Mouse (Mus musculus): ENCODE measurements around the gene Fgf2.
A peak's percentile ranks its signal among the peaks of the same experiment; 100 is the strongest.

The Fgf2 gene

DNA sequence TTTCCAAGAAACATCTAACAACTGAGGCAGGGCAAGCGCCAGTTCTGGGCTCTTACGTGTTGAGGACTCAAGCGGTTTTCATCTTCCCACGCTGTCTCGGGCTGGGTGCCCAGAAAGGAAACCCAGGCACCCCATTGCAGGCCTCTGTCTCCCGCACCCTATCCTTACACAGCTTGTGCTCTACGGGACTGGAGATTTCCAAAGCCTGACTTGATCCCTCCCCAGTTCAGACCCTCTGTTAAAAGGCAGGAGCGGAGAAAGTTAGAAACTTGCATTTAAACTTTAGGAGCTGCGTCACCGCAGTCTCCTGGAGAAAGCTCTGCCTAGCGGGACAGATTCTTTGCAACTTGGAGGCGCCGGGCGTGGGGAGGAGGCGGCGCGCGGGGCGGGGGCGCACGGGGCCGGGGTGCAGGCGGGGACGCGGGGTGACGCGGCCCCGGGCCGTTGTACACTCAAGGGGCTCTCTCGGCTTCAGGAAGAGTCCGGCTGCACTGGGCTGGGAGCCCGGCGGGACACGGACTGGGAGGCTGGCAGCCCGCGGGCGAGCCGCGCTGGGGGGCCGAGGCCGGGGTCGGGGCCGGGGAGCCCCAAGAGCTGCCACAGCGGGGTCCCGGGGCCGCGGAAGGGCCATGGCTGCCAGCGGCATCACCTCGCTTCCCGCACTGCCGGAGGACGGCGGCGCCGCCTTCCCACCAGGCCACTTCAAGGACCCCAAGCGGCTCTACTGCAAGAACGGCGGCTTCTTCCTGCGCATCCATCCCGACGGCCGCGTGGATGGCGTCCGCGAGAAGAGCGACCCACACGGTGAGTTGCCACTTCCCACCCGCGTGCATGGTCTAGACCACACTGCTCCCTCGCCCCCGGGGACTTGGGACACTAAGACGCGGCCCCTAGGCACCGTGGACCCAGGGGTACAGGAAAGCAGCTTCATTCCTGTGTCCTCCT, at the start of gene Fgf2:
TSS of gene Fgf2 (plus strand) at position 126 of the 945 bp plus-strand sequence.
- peak; percentile 30 for DNase-seq (ENCODE audit: extremely low read depth, insufficient read length, low spot score)

DNA sequence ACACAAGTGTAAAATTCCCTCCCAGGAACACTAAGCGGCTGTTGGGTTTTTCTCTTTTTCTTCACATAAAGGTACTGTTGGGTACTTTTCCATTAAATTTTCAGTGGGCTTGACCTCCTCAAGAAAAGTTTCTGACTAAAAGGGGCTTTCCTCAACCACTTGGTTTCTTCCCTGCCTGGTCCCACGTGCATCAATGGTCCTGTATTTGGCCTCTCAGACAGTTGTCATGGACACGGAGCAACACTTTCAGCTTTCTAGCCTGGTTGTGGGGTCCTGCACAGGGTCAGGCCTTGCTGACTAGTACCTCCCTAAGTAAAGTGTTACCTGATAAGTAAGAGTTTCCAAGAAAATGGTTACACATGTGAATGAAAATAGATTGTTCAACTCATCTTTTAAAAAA, 48.7 kb upstream of the Fgf2 start:
- DNase-seq (ENCODE audit: extremely low read depth, insufficient read length, low spot score), result no peak

GRCm38 (mm10) chr3:37302685-37303084, 45.5 kb upstream of the Fgf2 start:
- peak; percentile 45 for DNase-seq (ENCODE audit: extremely low read depth, insufficient read length, low spot score)

DNA sequence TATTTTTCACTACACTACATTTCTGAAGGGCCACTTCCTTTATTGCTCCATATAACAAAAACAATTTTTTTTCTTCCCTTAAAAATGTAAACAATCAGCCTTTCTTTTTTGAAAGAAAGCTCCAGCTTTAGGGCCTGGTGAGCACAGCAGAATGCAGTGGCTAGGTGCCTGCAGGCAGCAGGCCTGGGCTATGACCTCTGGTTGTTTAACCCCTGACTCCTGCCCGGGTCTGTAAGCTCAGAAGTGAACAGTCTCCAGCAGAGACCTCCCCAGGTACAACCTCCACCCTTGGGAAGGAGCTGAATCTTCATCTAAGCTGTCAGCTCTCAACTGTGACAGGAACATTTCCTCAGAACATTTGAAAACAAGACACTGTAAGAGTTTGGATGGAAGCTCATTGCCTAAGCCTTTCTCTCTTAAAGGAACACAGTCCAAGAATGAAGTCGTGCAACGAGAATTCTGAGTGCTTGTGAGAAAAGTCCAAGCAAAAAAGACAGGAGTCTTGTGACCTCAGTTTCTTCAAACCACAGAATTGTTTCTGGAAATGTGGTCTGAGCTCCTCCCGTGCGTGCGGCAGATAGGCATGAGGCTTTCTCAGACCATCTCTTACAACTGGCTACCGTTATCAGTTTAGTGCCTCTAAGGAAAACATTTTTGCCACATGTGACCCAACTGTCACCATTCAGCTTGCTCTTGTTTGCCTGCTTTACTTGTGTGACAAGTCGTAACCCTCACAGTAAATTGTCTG, 44.6 kb upstream of the Fgf2 start:
- no peak for DNase-seq (ENCODE audit: extremely low read depth, insufficient read length, low spot score)

DNA sequence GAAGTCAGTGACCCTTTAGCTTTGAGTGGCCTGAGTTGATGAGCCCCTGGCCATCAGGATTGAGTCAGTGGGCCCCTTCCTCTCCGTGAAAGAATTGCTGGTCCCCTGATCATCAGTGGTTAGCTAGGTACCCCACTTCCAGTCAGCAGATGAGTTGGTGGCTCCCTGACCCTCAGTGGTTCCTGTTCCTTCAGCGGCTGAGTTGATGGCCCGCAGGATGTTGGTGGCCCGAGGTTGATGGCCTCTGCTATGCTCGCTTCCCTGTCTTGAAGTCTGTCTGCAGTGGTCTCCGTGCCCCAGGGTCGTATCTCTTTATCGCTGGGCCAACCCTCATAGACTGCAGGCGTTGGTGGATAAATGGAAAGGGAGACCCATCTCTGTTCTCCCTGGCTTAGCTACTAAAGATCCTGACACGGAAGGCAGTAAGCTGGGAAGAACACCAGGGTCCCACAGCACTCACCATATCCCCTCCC, 36.2 kb upstream of the Fgf2 start:
- no peak for DNase-seq (ENCODE audit: extremely low read depth, insufficient read length, low spot score)

- peak; percentile 88 for DNase-seq (ENCODE audit: extremely low read depth, insufficient read length, low spot score)
Observed at GRCm38 (mm10) chr3:37312370-37312941, 35.7 kb upstream of the Fgf2 start, which contains the start of the genes Bbs12 and Cetn4. Gene Bbs12, plus strand, starts transcription at chr3:37312554. Gene Cetn4, minus strand, starts transcription at chr3:37312708.

DNA sequence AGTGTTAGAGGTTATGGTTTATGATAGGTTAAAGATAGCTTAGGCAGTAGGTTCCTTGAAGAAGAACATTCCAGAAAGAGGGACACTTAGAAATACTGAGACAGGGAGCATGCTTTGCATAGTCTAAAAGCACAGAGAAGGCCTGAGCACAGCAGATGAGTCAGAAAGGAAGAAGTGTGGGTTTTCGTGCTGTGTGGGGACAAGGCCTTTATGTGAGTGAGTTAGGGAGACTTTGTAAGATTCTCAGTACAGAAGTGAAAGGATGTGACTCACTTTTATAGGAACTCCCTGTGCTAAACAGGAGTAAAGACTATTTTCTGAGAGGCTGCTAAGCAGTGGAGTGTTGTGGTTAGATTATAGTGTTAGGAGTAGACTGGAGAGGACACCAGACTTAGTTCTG, 34.8 kb upstream of the Fgf2 start:
- peak; percentile 70 for DNase-seq (ENCODE audit: extremely low read depth, insufficient read length, low spot score)

- no peak for DNase-seq (ENCODE audit: extremely low read depth, insufficient read length, low spot score)
Observed at GRCm38 (mm10) chr3:37316233-37316632, 31.9 kb upstream of the Fgf2 start.

DNA sequence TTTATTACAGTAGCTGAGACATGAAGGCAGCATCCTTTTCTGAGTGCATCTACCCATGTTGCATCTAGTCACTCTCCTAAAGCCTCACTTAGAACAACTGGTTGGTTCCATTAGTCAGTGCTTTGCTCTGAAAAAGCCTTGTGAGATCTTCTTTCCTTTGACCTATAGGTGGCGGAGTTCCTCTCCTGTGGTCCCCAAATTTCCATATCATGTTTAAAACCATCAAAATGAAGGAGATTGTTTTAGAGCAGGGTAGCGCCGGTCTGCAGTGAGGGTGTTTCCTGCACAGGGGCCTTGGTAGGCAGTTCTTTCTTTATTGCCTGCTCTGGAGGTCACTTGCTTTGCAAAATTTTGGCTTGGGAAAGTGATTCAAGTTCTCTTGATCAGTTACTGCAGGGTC, 23.8 kb upstream of the Fgf2 start:
- no peak for DNase-seq (ENCODE audit: extremely low read depth, insufficient read length, low spot score)

- DNase-seq (ENCODE audit: extremely low read depth, insufficient read length, low spot score), result no peak
Observed at GRCm38 (mm10) chr3:37325317-37326112, 22.6 kb upstream of the Fgf2 start.

DNA sequence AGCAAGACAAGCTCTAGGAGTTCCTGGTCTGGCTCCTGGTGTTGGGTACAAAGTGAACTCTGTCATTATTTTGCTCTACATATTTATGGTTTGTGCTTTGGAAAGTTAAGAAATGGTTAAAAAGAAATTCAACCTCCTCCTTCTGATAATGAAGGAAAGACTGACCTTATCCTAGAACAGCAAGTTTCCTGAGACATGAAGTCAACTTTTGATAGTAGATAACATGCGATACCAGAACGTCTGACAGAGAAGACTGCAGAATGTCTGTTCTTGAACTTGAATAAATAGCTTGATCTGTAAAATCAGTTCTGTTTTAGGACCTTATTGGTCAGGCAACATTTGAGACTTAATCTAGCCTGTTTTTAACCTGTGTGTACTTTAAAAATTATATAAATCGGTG, 21.5 kb upstream of the Fgf2 start:
- no peak for DNase-seq (ENCODE audit: extremely low read depth, insufficient read length, low spot score)

DNA sequence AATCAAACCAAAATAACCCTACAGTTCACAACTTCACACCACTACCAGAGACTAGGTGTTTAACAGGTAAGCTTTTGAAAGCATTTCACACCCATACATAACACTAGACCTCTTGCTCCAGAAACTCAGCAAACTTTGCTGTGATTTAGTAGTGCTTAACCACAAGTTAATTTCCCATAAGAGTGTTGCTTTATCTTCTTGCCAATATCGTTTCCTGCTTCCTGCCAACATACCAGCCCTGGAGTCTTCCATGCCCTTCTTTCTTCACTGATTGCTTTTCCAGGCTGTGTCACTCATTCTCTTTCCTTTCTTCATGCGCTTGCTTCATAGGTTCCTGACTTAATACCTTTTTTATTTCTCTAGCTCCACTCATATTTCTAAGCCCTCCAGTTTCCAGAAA, 19.7 kb upstream of the Fgf2 start:
- DNase-seq (ENCODE audit: extremely low read depth, insufficient read length, low spot score), result no peak

DNA sequence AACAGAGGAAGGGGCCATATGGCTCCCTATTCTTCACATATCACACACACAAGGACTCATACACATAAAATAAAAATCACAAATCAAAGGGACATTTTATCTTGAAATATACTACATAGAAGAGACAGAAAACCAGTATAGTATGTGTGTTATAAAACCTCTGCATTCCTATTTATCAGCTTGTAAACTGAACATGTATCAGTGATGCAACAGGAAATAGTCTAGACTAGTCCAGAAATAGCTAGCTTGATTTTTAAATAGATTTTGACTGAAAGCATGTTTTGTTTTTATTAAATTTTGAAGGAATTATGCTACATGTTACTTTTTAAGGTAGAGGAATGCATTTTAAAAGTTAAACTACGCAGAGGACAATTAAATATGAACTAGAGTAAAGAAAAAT, 18.2 kb upstream of the Fgf2 start:
- no peak for DNase-seq (ENCODE audit: extremely low read depth, insufficient read length, low spot score)

- DNase-seq (ENCODE audit: extremely low read depth, insufficient read length, low spot score), result no peak
Observed at GRCm38 (mm10) chr3:37331999-37332449, 16.1 kb upstream of the Fgf2 start.

- no peak for DNase-seq (ENCODE audit: extremely low read depth, insufficient read length, low spot score)
Observed at GRCm38 (mm10) chr3:37334053-37334452, 14.1 kb upstream of the Fgf2 start.

GRCm38 (mm10) chr3:37341110-37341509, 7.0 kb upstream of the Fgf2 start:
- peak; percentile 11 for DNase-seq (ENCODE audit: extremely low read depth, insufficient read length, low spot score)

- no peak for DNase-seq (ENCODE audit: extremely low read depth, insufficient read length, low spot score)
Observed at GRCm38 (mm10) chr3:37342811-37343210, 5.3 kb upstream of the Fgf2 start.

- no peak for DNase-seq (ENCODE audit: extremely low read depth, insufficient read length, low spot score)
Observed at GRCm38 (mm10) chr3:37347671-37348070, 475 bp upstream of the Fgf2 start.

GRCm38 (mm10) chr3:37349166-37349548, 1.0 kb downstream of the Fgf2 start:
- DNase-seq (ENCODE audit: extremely low read depth, insufficient read length, low spot score), result no peak

GRCm38 (mm10) chr3:37350386-37350785, 2.2 kb downstream of the Fgf2 start:
- DNase-seq (ENCODE audit: extremely low read depth, insufficient read length, low spot score), result no peak
